Mouse (Mus musculus) urinary bladder, postnatal 0 days (tissue): ENCODE data around the gene Aldob. TPM values are rescaled to one million over a fixed set of nuclear protein-coding genes. Genes with fewer than 3 reads are reported as not detected.

ENCODE experiments used
- polyA plus RNA-seq: library from polyadenylated mRNA; unstranded; fragments of >200 nt; fragmentation: Nextera tagmentation; extraction: Ambion mirVana; gene quantifications from 2 replicates; pipeline ENCODE4 v1.2.1, GENCODE M21; 2015

The Aldob gene
- 0.52 and 2.2 TPM in 2 replicates for polyA plus RNA-seq

DNA sequence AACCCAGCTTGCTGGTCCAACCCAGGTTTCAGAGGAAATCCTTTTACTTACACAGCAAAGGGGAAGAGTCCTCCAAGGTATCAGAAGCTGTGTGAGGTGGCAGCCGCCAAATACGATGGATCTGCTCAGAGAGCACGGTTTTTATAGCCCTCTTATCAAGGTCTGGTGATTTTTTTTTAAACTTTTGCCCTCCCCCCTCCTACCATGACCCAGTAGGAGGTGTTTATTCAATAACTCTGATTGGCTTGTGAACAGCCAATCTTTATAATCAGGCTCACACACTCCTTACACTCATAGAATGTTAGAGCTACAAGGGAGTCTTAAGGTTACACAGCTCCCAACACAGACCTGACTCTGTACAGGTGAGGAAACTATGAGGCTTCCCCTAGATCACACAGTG is at the start of gene Aldob:
Gene Aldob, minus strand, starts transcription at position 164 of the 400 bp plus-strand sequence.

GRCm38 (mm10) chr4:49597183-49598100 is 48.1 kb upstream of the Aldob start, which contains the start of gene Tmem246:
Tmem246 (minus strand) TSS chr4:49597876.

GRCm38 (mm10) chr4:49520572-49521340 is 28.6 kb downstream of the Aldob start, which contains the start of the genes Mrpl50 and Zfp189:
Mrpl50 (minus strand) TSS chr4:49521093.
Zfp189 (plus strand) TSS chr4:49521176.

DNA sequence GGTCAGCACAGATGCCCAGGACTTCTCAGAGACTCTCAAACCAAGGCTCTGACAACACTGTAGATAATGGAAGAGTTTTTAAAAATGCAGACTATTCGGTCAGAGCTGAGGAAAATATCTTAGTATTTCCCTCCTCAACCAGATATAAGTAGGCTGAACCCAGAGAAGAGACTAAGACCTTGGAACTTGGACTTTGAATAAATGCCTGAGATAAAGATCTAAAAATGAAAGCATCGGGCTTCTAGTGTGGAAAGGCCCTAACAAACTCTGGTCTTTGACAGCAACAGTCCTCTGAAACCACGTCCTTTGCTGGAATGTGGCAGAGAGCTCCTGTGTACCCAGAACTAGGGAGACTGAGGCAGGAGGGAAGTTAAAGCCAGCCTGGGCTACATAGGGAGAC is 43.0 kb downstream of the Aldob start, which contains the start of gene Baat:
Gene Baat, minus strand, starts transcription at position 172 of the 400 bp plus-strand sequence.

Other genes starting within 250 kb of the Aldob start
- not detected in 2 replicates for gene Acnat2, start 141.4 kb downstream of the Aldob start, polyA plus RNA-seq
- not detected in 2 replicates for gene Acnat1, start 75.6 kb downstream of the Aldob start, polyA plus RNA-seq
- not detected in 2 replicates for gene Baat, start 43.0 kb downstream of the Aldob start, polyA plus RNA-seq
- 32.8 and 41.5 TPM in 2 replicates for gene Mrpl50, start 28.5 kb downstream of the Aldob start, polyA plus RNA-seq
- 2.6 and 2.7 TPM in 2 replicates for gene Zfp189, start 28.4 kb downstream of the Aldob start, polyA plus RNA-seq
- 69.0 and 81.8 TPM in 2 replicates for gene Tmem246, start 48.3 kb upstream of the Aldob start, polyA plus RNA-seq
- gene Rnf20, start 82.5 kb upstream of the Aldob start, polyA plus RNA-seq, result 19.0 and 22.8 TPM in 2 replicates
- gene Ppp3r2, start 132.5 kb upstream of the Aldob start, polyA plus RNA-seq, result not detected in 2 replicates